8 mouse cellular contexts compared by ENCODE assay signal in genomic region chr14:24902870-24903269, GRCm38 (mm10).
DNase-seq lines count a peak whose midpoint lies in the region; ATAC-seq lines count a peak whose summit lies in the region.

No protein-coding gene starts in this region.

- peak; percentile 27 for DNase-seq in adrenal gland, postnatal 14 days
- no peak for DNase-seq in adrenal gland, postnatal 4 days (ENCODE audit: low spot score in 2 of 2)
- peak; percentile 10 to 19 for DNase-seq in lung, adult 18-20 months
- DNase-seq in lung, postnatal 4 days: no peak
- peak; percentile 64 for DNase-seq in gastrocnemius, postnatal 25 days
- DNase-seq in lung, postnatal 10 days: peak; percentile 50
- no peak for DNase-seq in layer of hippocampus, adult 8-10 months (ENCODE audit: low spot score in 2 of 2)

- no peak for ATAC-seq in megakaryocyte progenitor cell, adult 5-6 weeks (replicated peaks; ENCODE audit: poor library complexity)

Comparison
In these comparisons a context has a peak if more than half of its experiments do, and no peak if none do; other contexts are left out.
1. DNase-seq: peak in adrenal gland, postnatal 14 days (single experiment), lung, adult 18-20 months (2 of 2), gastrocnemius, postnatal 25 days (single experiment) and lung, postnatal 10 days (single experiment); none in adrenal gland, postnatal 4 days (0 of 2), lung, postnatal 4 days (0 of 2) and layer of hippocampus, adult 8-10 months (0 of 2).